Mouse (Mus musculus) lung, adult 2 months (tissue): ENCODE results near the gene Ddah2.

Experiments
- CTCF ChIP-seq: fragments of 200-500 bp; IDR thresholded peaks from 2 replicates; pipeline ENCODE4 v1.5.1; 2011; ENCODE audit warnings: mild to moderate bottlenecking, low read length, control low read depth; ENCODE audit not compliant: insufficient read depth
- POLR2A ChIP-seq: fragments of 200-500 bp; IDR thresholded peaks from 2 replicates; pipeline ENCODE4 v1.6.1; 2011; ENCODE audit warnings: low read depth, mild to moderate bottlenecking, control low read depth, low read length, borderline replicate concordance; ENCODE audit errors: extremely low read depth

DNA sequence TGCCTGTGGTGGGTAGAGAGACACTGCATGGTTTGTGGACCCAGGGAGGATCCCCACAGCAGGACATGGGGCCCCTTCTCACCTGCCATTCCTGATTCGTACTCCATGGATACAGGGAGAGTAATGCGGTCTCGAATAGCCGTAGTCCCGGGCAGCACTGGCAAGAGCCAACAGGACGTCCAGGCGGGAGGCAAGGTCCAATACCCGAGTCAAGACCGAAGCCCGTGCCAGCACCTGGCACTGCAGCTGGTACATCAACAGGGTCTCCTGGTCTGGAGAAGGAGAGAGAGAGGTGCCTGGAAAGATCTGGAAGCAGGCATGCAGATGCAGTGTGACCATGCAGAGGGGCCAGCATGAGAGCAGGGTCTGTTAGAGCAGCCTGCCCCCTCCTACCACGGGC lies 27.6 kb upstream of the Ddah2 start:
- TF ChIP-seq CTCF (no peak), POLR2A (no peak)
